Mouse (Mus musculus): Measurements from ENCODE around the gene Nhlrc1. TPM values are rescaled to one million over a fixed set of nuclear protein-coding genes. Genes with fewer than 3 reads are reported as not detected.

Gene Nhlrc1
- polyA plus RNA-seq, 1 experiment from 2014 or later: 8.7 TPM

DNA sequence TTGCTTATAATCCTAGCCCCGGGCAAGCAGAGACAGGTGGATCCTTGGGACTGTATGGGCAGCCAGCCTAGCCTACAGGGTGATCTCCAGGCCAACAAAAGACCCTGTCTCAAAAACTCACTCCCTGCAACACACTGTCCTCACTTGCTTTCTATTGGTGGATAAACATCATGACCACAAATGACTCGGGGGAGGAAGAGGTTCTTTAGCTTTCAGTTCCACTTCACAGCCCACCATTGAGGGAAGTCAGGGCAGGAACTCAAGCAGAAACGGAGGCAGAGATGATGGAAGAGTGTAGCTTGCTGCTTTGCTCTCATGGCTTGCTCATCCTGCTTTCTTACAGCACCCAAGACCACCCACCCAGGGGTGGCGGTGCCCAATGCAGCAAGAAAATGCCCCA is 17.3 kb downstream of the Nhlrc1 start:
- Histone ChIP-seq H3K36me3 (no peaks in the 10 kb centered on the region), H3K27me3 (replicated peaks) (no peaks in the 10 kb centered on the region), H3K4me3 (no peak overlapping the region), H3K4me2 (replicated peaks) (no peak overlapping the region), H3K9ac (no peak overlapping the region), H3K9me3 (no peaks in the 10 kb centered on the region), H3K27ac (no peak overlapping the region), H3K4me1 (no peaks in the 10 kb centered on the region)
- ATAC-seq (ENCODE audit: low FRiP score, low read depth): no peak
- WGBS: 81% methylated on average over 4 of the region's 4 CpGs

DNA sequence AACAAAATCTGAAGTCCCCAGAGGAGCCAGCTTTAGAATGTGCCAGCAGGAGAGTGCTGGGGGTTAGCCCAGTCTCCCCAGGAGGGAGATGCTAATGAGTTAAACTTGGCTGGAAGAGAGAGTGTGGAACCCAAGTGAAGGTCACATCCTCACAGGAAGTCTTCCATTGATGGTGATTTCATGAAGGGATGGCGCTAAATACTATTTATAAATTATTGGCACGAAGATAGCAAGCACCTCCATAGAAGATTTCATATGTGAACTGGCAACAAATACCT is 21.4 kb downstream of the Nhlrc1 start:
- Histone ChIP-seq H3K4me2 (replicated peaks) (no peak overlapping the region), H3K9ac (no peak overlapping the region), H3K36me3 (no peaks in the 10 kb centered on the region), H3K27me3 (replicated peaks) (no peaks in the 10 kb centered on the region), H3K4me3 (no peak overlapping the region), H3K27ac (no peak overlapping the region), H3K9me3 (no peaks in the 10 kb centered on the region), H3K4me1 (no peaks in the 10 kb centered on the region)
- WGBS: 90% methylated on average over 2 of the region's 2 CpGs
- no peak for ATAC-seq (ENCODE audit: low FRiP score, low read depth)

DNA sequence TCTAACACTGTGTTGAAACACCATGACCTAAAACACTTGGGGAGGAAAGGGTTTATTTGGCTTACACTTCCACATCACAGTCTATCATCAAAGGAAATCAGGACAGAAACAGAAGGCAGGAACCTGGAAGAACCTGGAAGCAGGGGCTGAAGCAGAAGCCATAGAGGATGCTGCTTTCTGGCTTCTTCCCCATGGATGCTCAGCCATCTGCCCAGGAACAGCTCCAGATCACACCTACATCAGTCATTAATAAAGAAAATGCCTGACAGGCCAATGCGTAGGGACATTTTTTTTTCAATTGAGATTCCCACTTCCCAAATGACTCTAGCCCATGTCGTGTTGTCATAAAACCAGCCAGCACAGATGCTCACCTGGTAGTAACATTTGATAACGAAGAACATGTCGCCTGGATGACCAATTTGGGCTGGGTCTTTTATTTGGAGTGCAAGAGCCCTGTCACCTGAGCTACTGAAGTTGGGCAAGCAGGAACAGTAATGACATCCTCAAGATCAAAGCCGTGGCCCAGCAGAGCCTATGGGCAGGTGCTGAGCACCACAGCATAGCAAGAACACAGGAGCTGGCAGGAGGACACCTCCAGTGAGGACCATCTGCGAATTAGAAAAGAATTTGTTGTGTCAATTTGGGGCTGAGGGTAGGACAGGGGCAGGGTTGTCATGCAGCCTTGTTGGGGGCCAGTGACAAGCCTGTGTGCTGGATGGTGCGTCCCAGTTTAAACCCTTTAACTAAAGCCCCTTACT is 22.0 kb downstream of the Nhlrc1 start:
- H3K27ac ChIP-seq: no peak overlapping the region
- no peaks in the 10 kb centered on the region for H3K9me3 ChIP-seq
- no peak overlapping the region for H3K4me2 ChIP-seq (replicated peaks)
- H3K27me3 ChIP-seq (replicated peaks): no peaks in the 10 kb centered on the region
- ATAC-seq (ENCODE audit: low FRiP score, low read depth): no peak
- WGBS: 77% methylated on average over 7 of the region's 7 CpGs
- no peak overlapping the region for H3K9ac ChIP-seq
- no peak overlapping the region for H3K4me3 ChIP-seq
- H3K36me3 ChIP-seq: no peaks in the 10 kb centered on the region
- no peaks in the 10 kb centered on the region for H3K4me1 ChIP-seq

DNA sequence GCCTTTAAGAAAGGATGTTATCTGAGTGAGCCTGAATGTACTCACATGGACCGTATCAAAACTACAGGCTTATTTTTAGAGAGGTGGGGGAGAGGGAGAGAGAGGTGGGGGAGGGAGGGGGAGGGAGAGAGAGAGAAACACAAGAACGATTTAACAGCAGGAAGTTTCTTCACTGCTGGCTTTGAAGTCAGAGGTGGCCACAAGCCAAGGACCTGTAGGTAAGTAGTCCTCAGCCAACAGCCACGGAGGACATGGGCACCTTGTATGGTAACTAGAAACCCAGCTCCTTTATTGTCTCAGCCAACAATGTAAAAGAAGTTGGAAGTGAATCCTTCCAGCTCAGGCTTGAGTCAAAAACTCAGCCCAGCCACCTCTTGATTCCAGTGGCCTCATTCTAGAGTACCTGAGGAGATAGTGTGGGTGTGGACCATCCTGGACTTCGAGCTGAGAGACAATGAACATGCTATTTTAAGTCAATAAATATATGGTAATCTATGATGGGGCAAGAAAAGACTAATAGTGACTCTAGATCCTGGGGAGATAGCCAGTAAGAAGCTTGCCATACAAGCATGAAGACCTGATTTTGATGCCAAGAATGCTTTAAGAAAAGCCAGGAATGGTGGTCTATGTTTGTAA is 24.2 kb downstream of the Nhlrc1 start:
- H3K9ac ChIP-seq: no peak overlapping the region
- no peak for ATAC-seq (ENCODE audit: low FRiP score, low read depth)
- no peak overlapping the region for H3K4me3 ChIP-seq
- no peaks in the 10 kb centered on the region for H3K9me3 ChIP-seq
- 43% methylated on average over 4 of the region's 4 CpGs for WGBS
- no peak overlapping the region for H3K4me2 ChIP-seq (replicated peaks)
- H3K36me3 ChIP-seq: no peaks in the 10 kb centered on the region
- no peaks in the 10 kb centered on the region for H3K4me1 ChIP-seq
- H3K27ac ChIP-seq: no peak overlapping the region
- no peaks in the 10 kb centered on the region for H3K27me3 ChIP-seq (replicated peaks)

DNA sequence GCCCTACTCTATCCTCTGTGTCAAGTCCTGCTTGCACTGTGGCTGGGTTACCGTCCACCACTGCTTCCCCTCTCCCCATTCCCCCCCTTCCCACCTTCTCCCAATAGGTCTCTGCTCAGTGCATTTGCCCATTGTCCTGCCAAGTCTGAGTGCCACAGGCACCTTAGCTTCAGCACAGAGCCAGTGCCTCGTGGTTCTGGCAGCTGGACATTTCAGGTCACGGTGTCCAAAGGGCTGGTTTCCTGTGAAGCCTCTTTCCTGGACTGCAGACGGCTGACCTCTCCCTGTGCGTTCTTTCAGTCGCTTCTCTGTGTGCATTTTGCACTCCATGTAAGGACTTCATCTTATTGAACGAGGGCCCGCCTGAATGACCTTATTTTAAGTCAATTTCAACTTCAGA is 26.7 kb downstream of the Nhlrc1 start:
- H3K9ac ChIP-seq: no peak overlapping the region
- H3K9me3 ChIP-seq: no peaks in the 10 kb centered on the region
- 76% methylated on average over 8 of the region's 8 CpGs for WGBS

DNA sequence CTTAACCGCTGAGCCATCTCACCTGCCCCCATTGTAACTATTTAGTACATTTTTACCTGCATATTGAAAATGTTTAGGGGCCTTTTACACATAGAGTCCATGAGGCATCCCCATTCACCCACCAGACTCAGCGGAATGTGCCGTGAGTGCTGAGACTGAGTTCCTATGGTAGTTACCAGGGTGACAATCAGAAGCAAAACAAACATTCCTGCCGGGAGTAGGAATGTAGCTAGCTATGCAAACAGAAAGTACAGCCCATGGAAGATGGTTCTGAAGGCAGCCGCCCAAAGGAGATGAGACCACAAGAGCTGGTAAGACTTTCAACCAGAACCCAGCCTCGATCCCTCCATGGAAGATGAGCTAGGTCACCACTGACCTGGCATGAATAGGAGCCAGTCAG is 28.4 kb downstream of the Nhlrc1 start:
- WGBS: 73% methylated on average over 6 of the region's 6 CpGs
- H3K27me3 ChIP-seq (replicated peaks): no peaks in the 10 kb centered on the region
- no peak overlapping the region for H3K27ac ChIP-seq
- no peak overlapping the region for H3K9ac ChIP-seq
- H3K4me1 ChIP-seq: no peaks in the 10 kb centered on the region
- H3K4me3 ChIP-seq: no peak overlapping the region
- H3K4me2 ChIP-seq (replicated peaks): no peak overlapping the region
- ATAC-seq (ENCODE audit: low FRiP score, low read depth): no peak
- H3K36me3 ChIP-seq: no peaks in the 10 kb centered on the region
- H3K9me3 ChIP-seq: no peaks in the 10 kb centered on the region

More for the DNA sequence above, 26.7 kb downstream of the Nhlrc1 start:
- no peak overlapping the region for H3K27ac ChIP-seq
- no peaks in the 10 kb centered on the region for H3K36me3 ChIP-seq
- no peak for ATAC-seq (ENCODE audit: low FRiP score, low read depth)
- H3K4me1 ChIP-seq: no peaks in the 10 kb centered on the region
- no peak overlapping the region for H3K4me2 ChIP-seq (replicated peaks)
- H3K27me3 ChIP-seq (replicated peaks): no peaks in the 10 kb centered on the region
- H3K4me3 ChIP-seq: no peak overlapping the region

DNA sequence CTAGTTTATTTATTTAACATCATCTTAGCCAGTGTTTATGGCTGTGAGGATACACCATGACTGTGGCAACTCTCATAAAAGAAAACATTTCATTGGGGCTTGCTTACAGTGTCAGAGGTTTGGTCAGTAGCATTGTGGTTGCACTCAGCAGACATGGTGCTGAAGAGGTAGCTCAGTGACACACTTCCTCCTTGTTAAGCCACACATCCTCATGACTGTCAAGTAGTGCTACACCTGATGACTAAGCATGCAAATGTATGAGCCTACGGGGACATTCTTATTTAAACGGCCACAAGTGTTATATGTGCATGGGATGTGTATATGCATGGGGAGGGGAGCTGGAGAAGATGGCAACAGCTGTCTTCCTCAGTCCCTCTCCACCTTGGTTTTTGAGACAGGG is 30.8 kb downstream of the Nhlrc1 start:
- Histone ChIP-seq H3K36me3 (no peaks in the 10 kb centered on the region), H3K27me3 (replicated peaks) (no peaks in the 10 kb centered on the region), H3K4me2 (replicated peaks) (no peak overlapping the region), H3K27ac (no peak overlapping the region), H3K4me1 (no peaks in the 10 kb centered on the region), H3K4me3 (no peak overlapping the region), H3K9ac (no peak overlapping the region), H3K9me3 (no peaks in the 10 kb centered on the region)
- no peak for ATAC-seq (ENCODE audit: low FRiP score, low read depth)
- 87% methylated on average over 2 of the region's 2 CpGs for WGBS

DNA sequence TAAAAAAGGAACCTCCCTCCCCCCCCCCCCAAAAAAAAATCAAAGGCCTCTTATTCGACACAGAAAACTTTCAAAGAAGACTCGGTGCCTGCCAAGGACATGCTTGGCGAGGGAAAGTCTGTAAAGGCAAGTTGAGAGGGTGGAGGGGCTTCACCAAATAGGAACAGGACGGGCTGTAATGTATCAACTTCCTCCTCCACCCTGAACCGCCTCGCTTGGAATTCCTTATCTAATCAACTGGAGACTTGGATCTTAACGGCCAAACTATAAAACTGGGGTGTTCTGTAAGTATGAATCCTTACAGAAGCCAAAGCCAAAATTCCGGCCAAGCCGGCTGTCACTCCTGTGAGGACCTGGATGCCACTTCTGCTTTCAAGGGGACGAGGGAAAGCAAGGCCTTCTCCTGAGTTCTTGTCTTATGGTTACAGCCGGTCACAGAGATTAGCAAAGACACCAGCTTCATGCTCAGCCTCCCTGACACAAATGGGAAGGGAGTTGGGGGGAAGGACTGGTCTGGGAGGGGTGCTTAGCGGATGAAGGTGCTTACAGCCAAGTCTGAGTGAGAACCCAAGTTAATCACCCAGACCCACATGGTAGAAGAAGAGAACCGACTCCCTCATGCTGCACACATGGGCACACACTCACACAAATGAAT is 34.7 kb downstream of the Nhlrc1 start:
- no peaks in the 10 kb centered on the region for H3K36me3 ChIP-seq
- no peaks in the 10 kb centered on the region for H3K9me3 ChIP-seq
- no peaks in the 10 kb centered on the region for H3K27me3 ChIP-seq (replicated peaks)
- WGBS: 78% methylated on average over 13 of the region's 13 CpGs
- H3K4me3 ChIP-seq: no peak overlapping the region
- no peak overlapping the region for H3K4me2 ChIP-seq (replicated peaks)
- H3K9ac ChIP-seq: no peak overlapping the region
- no peak for ATAC-seq (ENCODE audit: low FRiP score, low read depth)
- H3K27ac ChIP-seq: no peak overlapping the region
- peaks cover 10% of the 10 kb centered on the region; the same call in 1 of the 2 replicates for H3K4me1 ChIP-seq

DNA sequence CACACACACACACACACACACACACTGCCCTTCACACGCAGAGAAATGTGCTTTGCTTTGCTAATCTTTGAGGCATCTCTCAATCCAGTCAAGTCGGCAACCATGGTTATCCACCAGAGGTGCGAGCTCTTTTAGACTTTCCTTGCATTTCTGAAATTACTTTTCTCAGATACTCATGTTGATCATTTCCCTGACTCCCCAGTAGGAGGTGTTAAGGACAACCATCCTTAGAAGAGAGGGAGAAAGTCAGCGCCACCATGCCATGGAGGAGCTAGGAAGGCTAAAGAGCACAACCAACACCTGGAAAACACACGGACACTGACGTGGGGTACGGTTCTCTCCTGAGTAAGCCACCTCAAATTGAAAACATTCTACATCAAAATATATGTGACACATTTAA is 38.1 kb downstream of the Nhlrc1 start:
- no peak overlapping the region for H3K4me2 ChIP-seq (replicated peaks)
- no peak overlapping the region for H3K27ac ChIP-seq
- no peak overlapping the region for H3K4me3 ChIP-seq
- no peaks in the 10 kb centered on the region for H3K27me3 ChIP-seq (replicated peaks)
- H3K9me3 ChIP-seq: no peaks in the 10 kb centered on the region
- no peak overlapping the region for H3K9ac ChIP-seq
- H3K36me3 ChIP-seq: no peaks in the 10 kb centered on the region
- peaks cover 10% of the 10 kb centered on the region; the same call in 1 of the 2 replicates for H3K4me1 ChIP-seq
- ATAC-seq (ENCODE audit: low FRiP score, low read depth): no peak
- WGBS: 96% methylated on average over 7 of the region's 7 CpGs

DNA sequence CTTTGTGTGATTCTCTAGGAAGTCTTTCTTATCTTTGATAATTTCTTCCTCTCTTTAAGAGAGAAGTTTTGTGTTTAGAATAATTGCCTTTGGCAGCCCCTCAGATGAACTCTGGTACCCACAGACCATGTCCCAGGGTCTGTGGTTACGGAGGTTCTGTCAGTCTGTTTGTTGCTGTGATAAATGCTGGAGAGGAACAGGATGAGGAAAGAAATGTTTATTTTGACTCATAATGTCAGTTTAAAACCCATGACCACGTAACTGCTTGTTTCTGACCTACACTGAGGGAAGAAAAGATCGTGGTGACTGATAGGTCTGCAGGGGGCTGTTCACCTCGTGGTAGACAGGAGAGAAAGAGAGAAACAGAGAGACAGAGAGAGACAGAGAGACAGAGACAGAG is 38.7 kb downstream of the Nhlrc1 start:
- WGBS: 24% methylated on average over 4 of the region's 4 CpGs
- no peaks in the 10 kb centered on the region for H3K9me3 ChIP-seq
- H3K4me1 ChIP-seq: peaks cover 10% of the 10 kb centered on the region; the same call in 1 of the 2 replicates
- peak overlapping the region; percentile 59 for H3K4me2 ChIP-seq (replicated peaks)
- H3K36me3 ChIP-seq: no peaks in the 10 kb centered on the region
- H3K9ac ChIP-seq: no peak overlapping the region
- H3K27ac ChIP-seq: no peak overlapping the region; the same call in 1 of the 2 replicates
- no peak for ATAC-seq (ENCODE audit: low FRiP score, low read depth)
- H3K4me3 ChIP-seq: no peak overlapping the region
- H3K27me3 ChIP-seq (replicated peaks): no peaks in the 10 kb centered on the region

DNA sequence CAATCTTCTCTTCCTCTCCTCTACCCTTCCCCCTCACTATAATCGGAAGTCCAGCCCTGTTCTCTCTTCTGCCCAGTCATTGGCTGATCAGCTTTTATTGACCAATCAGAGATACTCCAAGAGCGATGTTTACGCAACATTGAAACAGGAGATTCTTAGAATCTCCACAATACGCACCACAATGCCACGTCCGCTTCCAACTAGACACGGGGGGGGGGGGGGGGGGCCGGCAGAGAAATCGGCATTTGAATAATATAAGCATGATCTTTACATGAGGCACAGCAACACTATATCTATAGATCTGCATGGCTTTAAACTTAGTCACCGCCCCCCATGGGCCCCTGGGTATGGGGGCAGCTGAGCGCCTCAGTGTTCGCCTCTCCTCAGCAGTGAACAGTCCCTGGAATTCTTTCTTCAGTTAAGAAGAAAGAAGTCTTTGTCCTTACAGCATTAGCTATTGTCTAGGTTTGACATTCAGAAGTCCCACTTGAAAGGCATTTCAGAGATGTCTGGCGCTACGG is 39.6 kb downstream of the Nhlrc1 start:
- Histone ChIP-seq H3K4me1 (peaks cover 10% of the 10 kb centered on the region; the same call in 1 of the 2 replicates), H3K27me3 (replicated peaks) (no peaks in the 10 kb centered on the region), H3K36me3 (no peaks in the 10 kb centered on the region), H3K27ac (0 out of 2 replicates have a peak overlapping the region, but pooled peaks have one; percentile 20), H3K4me2 (replicated peaks) (peak overlapping the region; percentile 59), H3K9ac (0 out of 2 replicates have a peak overlapping the region, but pooled peaks have one; percentile 17), H3K9me3 (no peaks in the 10 kb centered on the region), H3K4me3 (peak overlapping the region; percentile 32)
- ATAC-seq (ENCODE audit: low FRiP score, low read depth): peak; percentile 95
- WGBS: 19% methylated on average over 14 of the region's 14 CpGs

DNA sequence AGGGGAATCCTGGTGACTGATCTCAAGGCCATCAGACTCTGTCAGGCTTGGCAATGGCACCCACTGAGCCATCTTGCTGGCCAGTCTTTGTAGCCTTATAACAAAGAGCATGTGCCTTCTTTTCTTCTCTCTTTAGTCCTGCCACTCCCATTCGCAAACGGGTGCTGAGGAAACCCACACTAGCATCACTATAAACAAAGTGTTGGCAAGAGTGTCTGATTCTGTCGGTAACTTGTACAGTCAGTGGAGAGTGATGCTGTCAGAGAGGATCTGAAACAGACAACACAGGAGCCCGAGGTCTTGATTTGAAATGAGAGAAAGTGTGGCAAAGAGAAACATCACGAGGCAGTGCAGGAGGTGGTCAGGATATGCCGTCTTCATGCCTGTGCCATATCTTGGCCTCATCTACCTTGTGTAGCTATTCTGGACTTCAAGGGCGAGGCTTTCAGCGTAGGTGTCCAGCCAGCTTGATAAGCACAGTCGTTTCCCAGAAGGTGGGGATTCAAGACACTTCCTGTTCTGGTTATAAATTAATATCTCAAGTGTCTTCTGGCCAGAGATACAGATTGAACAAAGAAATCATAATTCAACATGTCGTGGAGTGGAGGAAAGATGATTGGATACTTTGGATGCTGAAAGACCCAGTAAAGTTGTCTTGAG is 44.2 kb downstream of the Nhlrc1 start:
- Histone ChIP-seq H3K27me3 (replicated peaks) (no peaks in the 10 kb centered on the region), H3K4me3 (no peak overlapping the region), H3K36me3 (no peaks in the 10 kb centered on the region), H3K27ac (no peak overlapping the region), H3K9me3 (no peaks in the 10 kb centered on the region), H3K4me1 (0 out of 2 replicates have a peak, but pooled peaks cover under 1% of the 10 kb centered on the region), H3K4me2 (replicated peaks) (no peak overlapping the region), H3K9ac (no peak overlapping the region)
- 81% methylated on average over 10 of the region's 10 CpGs for WGBS
- ATAC-seq (ENCODE audit: low FRiP score, low read depth): no peak
